Mouse (Mus musculus) adrenal gland, postnatal 10 days (tissue): ENCODE data around the gene Havcr1. TPM values are rescaled to one million over a fixed set of nuclear protein-coding genes. Genes with fewer than 3 reads are reported as not detected.
"Not testable (repeated sequence)": the region's sequence is repeated elsewhere in the genome, so short reads cannot be mapped to it uniquely, and the experiment has no call there.

Experiments
- DNase-seq: peaks from one replicate; pipeline ENCODE4 v3.0.0; 2021; ENCODE audit warnings: mixed read lengths
- long read RNA-seq, 2 experiments: library from polyadenylated mRNA; stranded (forward); transcript quantifications; one replicate each; pipeline ENCODE4 v2.0.0; 2021
- total RNA-seq, 2 experiments: library from RNA; stranded (reverse); gene quantifications; 2 replicates each; pipeline ENCODE4 v1.2.3; 2021

Gene Havcr1
- total RNA-seq, result under 1 TPM in 1 of 2 experiments, not detected in 1; 0.42 TPM
- long read RNA-seq, experiment 1, result 0 reads
- long read RNA-seq, experiment 2, result 0 reads

- not testable (repeated sequence) for DNase-seq
Observed at GRCm38 (mm10) chr11:46735076-46735475, at the start of gene Havcr1. Gene Havcr1 (plus strand): TSS chr11:46735080.

- no peak for DNase-seq
Observed at GRCm38 (mm10) chr11:46690136-46690535, 44.7 kb upstream of the Havcr1 start.

DNA sequence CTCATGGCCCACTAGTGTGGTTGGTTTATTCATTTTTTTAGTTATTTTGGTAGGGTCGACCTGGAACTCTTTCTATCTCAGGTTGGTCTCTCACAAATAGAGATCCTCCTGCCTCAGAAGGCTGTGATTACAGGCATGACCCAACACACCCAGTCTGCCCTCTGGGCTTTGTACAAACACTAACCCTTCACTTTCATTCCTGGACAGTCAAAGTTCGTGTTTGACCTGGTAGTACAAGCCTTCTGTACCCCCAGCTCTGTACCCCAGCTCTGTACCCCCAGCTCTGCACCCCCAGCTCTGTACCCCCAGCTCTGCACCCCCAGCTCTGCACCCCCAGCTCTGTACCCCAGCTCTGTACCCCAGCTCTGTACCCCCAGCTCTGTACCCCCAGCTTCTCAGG, 39.0 kb upstream of the Havcr1 start:
- not testable (repeated sequence) for DNase-seq

GRCm38 (mm10) chr11:46697433-46698277, 37.2 kb upstream of the Havcr1 start:
- no peak for DNase-seq

- no peak for DNase-seq
Observed at GRCm38 (mm10) chr11:46698278-46698655, 36.6 kb upstream of the Havcr1 start.

DNA sequence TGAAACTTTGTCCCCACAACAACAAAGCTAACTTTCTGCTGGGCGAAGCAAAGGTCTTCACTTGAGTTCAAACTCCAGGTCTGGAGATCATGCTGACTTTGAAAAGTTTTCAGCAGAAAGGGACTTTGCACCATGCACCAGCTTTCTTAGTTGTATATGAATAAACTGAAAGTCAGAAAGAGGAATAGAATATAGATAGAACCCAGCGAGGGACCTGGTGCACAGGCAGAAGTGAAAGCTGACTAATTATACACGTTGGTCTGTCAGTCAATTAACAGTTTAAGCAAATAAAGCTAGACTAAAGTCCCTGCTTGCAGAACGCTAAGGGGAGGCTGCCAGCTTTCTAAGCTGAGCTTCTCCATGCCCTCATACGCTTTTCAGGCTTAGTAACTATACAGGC, 36.0 kb upstream of the Havcr1 start:
- DNase-seq, result no peak

DNA sequence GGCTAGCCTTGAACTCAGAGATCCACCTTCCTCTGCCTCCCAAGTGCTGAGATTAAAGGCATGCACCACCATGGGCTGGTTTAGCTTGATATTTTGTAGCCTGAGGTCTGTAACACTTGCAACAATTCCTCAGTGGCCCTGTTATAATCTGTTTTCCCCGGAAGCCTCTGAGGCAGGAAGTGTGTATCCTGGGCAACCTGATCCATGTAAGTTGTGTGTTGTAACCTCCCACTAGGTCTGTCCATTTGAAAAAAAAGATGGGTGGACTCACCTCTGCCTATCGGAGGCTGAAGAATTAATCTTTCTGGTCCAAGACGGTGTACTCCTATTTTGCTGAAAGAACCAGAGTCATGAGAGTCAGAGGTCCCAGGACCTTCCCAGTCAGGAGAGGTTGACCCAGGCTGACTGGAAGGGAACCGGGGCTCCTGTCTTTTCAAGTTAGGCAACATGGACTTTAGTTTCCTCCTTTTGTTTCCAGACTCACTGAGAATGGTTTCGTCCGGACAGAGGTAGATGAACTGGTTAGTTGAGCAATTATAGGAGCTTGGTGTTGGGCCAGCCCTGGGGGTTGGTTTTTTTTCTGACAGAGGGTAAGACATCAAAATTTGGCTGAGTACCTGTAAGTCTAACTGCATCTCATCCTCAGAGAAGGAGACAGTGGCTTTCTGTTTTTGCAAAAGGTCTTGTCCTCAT, 28.1 kb upstream of the Havcr1 start, which contains the start of gene Timd2:
Gene Timd2 (minus strand): TSS at position 398 of the 693 bp plus-strand sequence.
- DNase-seq, result no peak

DNA sequence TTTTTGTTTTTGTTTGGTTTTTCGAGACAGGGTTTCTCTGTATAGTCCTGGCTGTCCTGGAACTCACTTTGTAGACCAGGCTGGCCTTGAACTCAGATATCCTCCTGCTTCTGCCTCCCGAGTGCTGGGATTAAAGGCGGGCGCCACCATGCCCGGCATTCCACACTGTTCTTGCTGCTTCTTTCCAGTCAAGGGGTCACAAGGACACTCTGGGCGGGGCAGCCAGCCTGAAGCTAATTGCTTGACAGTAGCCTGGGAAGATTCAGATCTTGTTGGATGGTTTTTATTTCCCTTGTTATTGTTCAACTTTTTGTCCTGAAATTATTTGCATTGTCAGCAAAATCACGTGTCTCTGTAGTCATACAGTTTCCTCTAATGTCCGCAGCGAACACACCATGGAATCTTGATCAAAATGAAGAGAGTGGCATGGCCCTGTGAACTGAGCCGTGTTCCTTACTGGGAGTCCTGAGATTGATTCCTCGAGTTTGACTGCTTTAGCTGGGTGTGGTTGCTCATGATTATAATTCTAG, 3.3 kb upstream of the Havcr1 start:
- DNase-seq, result no peak

DNA sequence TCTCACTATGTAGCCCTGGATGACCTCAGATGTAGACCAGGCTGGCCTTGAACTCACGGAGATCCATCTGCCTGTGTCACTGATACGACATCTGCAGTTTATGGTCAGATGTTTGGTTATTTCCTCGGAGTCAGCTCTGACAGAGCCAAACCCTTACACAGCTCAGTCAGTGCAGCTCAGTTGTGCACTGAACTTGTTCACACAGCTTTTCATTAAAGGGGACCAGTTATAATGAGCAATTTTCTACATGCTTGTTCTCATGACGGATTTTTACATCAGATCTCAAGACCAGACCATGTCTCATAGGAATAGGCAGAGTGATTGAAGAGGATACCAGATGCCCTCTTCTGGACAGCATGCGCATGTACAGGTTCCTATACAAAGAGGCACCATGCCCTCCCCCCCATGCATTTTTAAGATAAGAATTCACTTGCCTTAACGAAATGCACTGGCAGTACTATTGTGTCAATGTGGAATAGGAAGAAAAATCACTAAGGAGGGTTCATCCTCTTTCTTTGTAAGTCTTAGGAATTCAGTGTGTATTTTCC, 1.6 kb upstream of the Havcr1 start:
- peak; percentile 4 for DNase-seq

- DNase-seq, result no peak
Observed at GRCm38 (mm10) chr11:46734617-46735016, 263 bp upstream of the Havcr1 start.

GRCm38 (mm10) chr11:46739501-46739900, 4.6 kb downstream of the Havcr1 start:
- no peak for DNase-seq

GRCm38 (mm10) chr11:46740886-46741285, 6.0 kb downstream of the Havcr1 start:
- no peak for DNase-seq

DNA sequence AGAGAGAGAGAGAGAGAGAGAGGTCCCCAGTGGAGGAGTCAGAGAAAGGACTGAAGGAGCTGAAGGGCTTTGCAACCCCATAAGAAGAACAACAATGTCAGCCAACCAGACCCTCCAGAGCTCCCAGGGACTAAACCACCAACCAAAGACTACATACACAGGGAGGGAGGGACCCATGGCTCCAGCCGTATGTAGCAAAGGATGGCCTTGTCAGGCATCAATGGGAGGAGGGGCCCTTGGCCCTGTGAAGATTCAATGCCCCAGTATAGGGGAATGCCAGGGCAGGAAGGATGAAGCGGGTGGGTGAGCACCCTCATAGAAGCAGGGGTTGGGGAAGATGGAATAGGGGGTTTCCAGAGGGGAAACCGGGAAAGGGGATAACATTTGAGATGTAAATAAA, 6.8 kb downstream of the Havcr1 start:
- no peak for DNase-seq

GRCm38 (mm10) chr11:46747996-46748395, 13.1 kb downstream of the Havcr1 start:
- no peak for DNase-seq

DNA sequence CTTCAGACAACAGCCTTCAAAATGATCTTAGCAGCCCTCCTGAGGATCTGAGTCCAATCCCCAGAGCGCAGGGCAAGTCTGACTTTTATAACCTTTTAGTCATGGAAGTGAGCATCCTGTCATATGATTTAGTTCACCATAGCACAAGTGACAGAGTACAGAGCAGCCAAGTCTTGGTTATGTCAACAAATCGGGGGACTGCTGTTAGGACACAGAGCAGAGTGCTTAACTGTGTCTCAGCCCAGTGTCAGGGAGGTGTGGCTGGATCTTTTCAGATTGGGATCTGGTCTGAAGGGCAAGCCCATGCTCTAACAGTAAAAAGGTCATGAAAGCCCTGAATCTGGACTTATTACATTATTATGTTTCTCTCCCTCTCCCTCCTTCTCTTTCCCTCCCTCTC, 18.8 kb downstream of the Havcr1 start:
- DNase-seq, result no peak

- DNase-seq, result no peak
Observed at GRCm38 (mm10) chr11:46754669-46755068, 19.8 kb downstream of the Havcr1 start.

DNA sequence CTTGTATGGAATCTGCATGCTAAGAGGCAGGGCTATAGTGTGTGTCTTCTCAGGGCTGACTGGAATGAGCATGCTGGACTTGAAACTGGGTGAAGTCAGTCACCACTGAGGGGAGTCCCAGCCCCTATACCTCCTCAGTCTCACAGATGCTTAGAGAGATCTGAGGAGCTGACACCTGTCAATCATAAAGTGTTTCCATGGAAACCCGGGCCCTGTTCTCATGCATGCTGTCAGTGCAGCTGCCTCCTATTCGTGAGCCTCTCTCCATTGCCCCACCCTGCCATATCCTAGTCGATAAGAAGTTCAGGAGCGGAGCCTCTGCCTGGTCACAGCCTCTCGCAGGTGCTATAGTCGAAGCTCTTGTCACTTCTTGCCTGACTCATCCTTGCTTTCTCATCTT, 20.8 kb downstream of the Havcr1 start:
- DNase-seq, result not testable (repeated sequence)

DNA sequence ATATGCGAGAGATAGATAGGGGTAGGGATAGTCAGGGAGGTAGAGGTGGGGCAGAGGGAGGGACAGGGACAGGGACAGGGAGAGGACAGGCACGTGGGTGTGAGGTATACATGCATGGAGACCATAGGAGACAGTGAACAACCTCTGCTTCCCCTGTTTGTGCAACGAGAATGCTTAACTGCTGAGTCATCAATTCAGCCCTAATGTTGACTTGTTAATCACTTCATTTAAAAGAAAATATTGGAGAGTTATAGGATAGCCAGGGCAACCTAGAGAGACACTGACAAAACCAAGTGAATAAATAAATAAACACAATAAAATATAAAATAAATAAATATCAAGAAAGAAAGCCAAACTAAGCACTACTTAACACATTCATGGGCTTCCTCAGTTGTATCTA, 42.0 kb downstream of the Havcr1 start:
- DNase-seq, result no peak

DNA sequence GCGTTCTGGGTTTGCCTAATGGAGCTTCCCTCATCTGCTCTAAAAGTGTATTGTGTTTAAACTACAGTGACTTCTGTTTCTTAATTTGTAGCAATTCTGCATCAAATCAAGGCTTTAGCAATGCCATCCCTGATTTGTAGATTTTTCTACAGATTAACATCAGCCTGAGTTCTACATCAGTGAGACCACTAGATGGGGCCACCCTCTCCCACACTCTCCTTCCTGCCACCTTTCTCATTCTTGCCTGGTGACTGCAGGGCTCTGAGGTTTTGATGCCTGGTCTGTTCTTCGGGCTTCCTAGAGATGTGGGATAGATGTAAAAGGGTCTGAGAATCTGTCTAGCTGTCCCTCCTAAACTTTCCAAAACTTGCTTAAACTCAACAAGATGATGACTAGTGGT, 44.9 kb downstream of the Havcr1 start:
- no peak for DNase-seq

DNA sequence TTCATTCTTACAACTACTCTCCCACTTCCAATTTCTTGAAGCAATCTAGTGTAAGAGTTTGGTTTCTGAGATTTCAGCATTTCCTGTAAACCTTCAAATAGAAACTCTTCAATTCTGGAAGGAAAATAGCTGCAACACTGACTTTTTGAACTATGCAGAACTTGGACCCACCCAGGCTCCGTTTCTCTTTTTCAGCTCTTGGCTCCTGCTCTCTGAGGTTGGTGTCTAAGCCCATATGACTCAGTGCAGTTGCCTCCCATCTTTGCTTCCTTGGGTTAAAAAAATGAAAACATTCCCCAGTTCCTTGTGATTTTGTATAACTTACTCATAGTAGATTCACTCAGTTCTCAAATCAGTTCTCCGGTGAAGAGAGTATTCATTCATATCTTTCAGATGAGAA, 69.6 kb downstream of the Havcr1 start:
- DNase-seq, result no peak

- no peak for DNase-seq
Observed at GRCm38 (mm10) chr11:46810511-46810910, 75.6 kb downstream of the Havcr1 start, which contains the start of gene Timd4. Gene Timd4 (plus strand): TSS chr11:46810800.

GRCm38 (mm10) chr11:46817692-46818091, 82.8 kb downstream of the Havcr1 start:
- no peak for DNase-seq

- DNase-seq, result no peak
Observed at GRCm38 (mm10) chr11:46819930-46820329, 85.0 kb downstream of the Havcr1 start.
